Mouse (Mus musculus) hindlimb bud, embryonic 11.5 days (tissue): ENCODE measurements at regions not wholly inside any gene's neighbourhood (a gene's known extent, or its start where the extent isn't known, plus 50 kb on each side); places are given as distances from the start of the nearest gene placed in this dataset.

Experiments used
- DNase-seq: peaks from one replicate; pipeline ENCODE4 v3.0.0-alpha.2; 2012; ENCODE audit warnings: low read depth, low spot score; ENCODE audit errors: extremely low spot score

- no peak for DNase-seq
These were observed 309.1 kb upstream of the Brinp3 start for GRCm38 (mm10) chr1:146185444-146185843.

GRCm38 (mm10) chr1:146211646-146212045 is 282.9 kb upstream of the Brinp3 start:
- DNase-seq, result no peak

- no peak for DNase-seq
These were observed 262.8 kb upstream of the Brinp3 start for GRCm38 (mm10) chr1:146231487-146232466.

- DNase-seq, result no peak
These were observed 234.2 kb upstream of the Brinp3 start for GRCm38 (mm10) chr1:146260400-146260799.

- no peak for DNase-seq
These were observed 195.5 kb upstream of the Brinp3 start for GRCm38 (mm10) chr1:146299031-146299430.

- no peak for DNase-seq
These were observed 182.0 kb upstream of the Brinp3 start for GRCm38 (mm10) chr1:146312547-146312946.

- DNase-seq, result no peak
These were observed 178.1 kb upstream of the Brinp3 start for GRCm38 (mm10) chr1:146316172-146317158.

- DNase-seq, result no peak
These were observed 172.5 kb upstream of the Brinp3 start for GRCm38 (mm10) chr1:146322026-146322425.

- DNase-seq, result no peak
These were observed 171.7 kb upstream of the Brinp3 start for GRCm38 (mm10) chr1:146322862-146323261.

GRCm38 (mm10) chr1:146337049-146337448 is 157.5 kb upstream of the Brinp3 start:
- DNase-seq, result no peak

- no peak for DNase-seq
These were observed 137.6 kb upstream of the Brinp3 start for GRCm38 (mm10) chr1:146356964-146357363.

GRCm38 (mm10) chr1:146358301-146358700 is 136.3 kb upstream of the Brinp3 start:
- no peak for DNase-seq

- peak; percentile 37 for DNase-seq
These were observed 134.9 kb upstream of the Brinp3 start for GRCm38 (mm10) chr1:146359632-146360031.

GRCm38 (mm10) chr1:146360124-146360523 is 134.4 kb upstream of the Brinp3 start:
- DNase-seq, result no peak

GRCm38 (mm10) chr1:146363777-146364176 is 130.8 kb upstream of the Brinp3 start:
- DNase-seq, result no peak
